Mouse (Mus musculus) hindbrain, embryonic 12.5 days (tissue): ENCODE results near the gene Mgat5b. TPM values are rescaled to one million over a fixed set of nuclear protein-coding genes. Genes with fewer than 3 reads are reported as not detected.
A peak's percentile ranks its signal among the peaks of the same experiment; 100 is the strongest.

Experiments
- ATAC-seq: fragments of 200-750 bp; cut with Nextera tagmentation; 2 replicates; pipeline ENCODE4 v1.8.0; 2017; ENCODE audit warnings: moderate TSS enrichment; ENCODE audit not compliant: low FRiP score
- H3K27ac ChIP-seq: fragments of 300-500 bp; sonication (generic); 2 replicates; pipeline ENCODE4 v1.5.1; 2016; ENCODE audit warnings: mild to moderate bottlenecking
- H3K27me3 ChIP-seq: fragments of 300-500 bp; sonication (generic); 2 replicates; pipeline ENCODE4 v1.6.1; 2016; ENCODE audit warnings: mild to moderate bottlenecking
- H3K36me3 ChIP-seq: fragments of 300-500 bp; sonication (generic); 2 replicates; pipeline ENCODE4 v1.6.1; 2016; ENCODE audit warnings: mild to moderate bottlenecking
- H3K4me1 ChIP-seq: fragments of 300-500 bp; sonication (generic); 2 replicates; pipeline ENCODE4 v1.6.1; 2016
- H3K4me2 ChIP-seq: fragments of 300-500 bp; sonication (generic); replicated peaks from 2 replicates; pipeline ENCODE4 v1.6.1; 2016; ENCODE audit warnings: mild to moderate bottlenecking
- H3K4me3 ChIP-seq: fragments of 300-500 bp; sonication (generic); 2 replicates; pipeline ENCODE4 v1.5.1; 2016; ENCODE audit warnings: mild to moderate bottlenecking
- H3K9ac ChIP-seq: fragments of 300-500 bp; sonication (generic); 2 replicates; pipeline ENCODE4 v1.6.1; 2016; ENCODE audit warnings: mild to moderate bottlenecking, moderate library complexity
- H3K9me3 ChIP-seq: fragments of 300-500 bp; sonication (generic); replicated peaks from 2 replicates; pipeline ENCODE4 v1.6.1; 2016; ENCODE audit warnings: mild to moderate bottlenecking
- WGBS: fragments of 180-500 bp; shearing (Covaris S2); methylation state at CpG from one replicate; pipeline ENCODE4 v1.1.7; 2016; 5-methylcytosine and 5-hydroxymethylcytosine counted together
- polyA plus RNA-seq: library from polyadenylated mRNA; unstranded; fragments of >200 nt; fragmentation: Nextera tagmentation; extraction: Ambion mirVana; gene quantifications from 2 replicates; pipeline ENCODE4 v1.2.1, GENCODE M21; 2016

The Mgat5b gene
- polyA plus RNA-seq, 1 experiment from 2014 or later, result 23.8 TPM

DNA sequence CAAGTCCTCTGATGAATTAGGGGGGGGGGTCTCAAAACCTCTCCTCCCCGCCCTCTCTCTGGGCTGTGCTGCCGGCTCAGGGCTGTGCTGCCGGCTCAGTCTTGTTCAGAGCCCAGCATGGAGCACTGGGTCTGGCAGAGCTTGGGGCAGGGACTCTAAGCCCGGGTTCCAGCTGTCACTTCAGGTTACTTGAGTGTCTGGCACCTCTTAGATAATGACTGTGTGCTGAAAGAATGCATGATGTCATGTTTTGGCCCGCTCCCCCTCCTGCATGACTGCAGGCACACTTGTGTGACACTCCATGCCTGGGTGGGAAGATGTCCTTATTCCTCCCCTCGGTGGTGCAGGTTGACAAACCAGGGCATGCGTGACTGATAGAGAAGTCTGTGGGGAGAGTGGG is 3.4 kb downstream of the Mgat5b start:
- WGBS, result 38% methylated on average over 7 of the region's 7 CpGs
- no peak for ATAC-seq
- peaks cover 25% of the 10 kb centered on the region for H3K27me3 ChIP-seq
- H3K4me3 ChIP-seq, result peak overlapping the region; percentile 5
- peaks cover 36% of the 10 kb centered on the region for H3K36me3 ChIP-seq
- 0 out of 2 replicates have a peak overlapping the region, but pooled peaks have one; percentile 36 for H3K27ac ChIP-seq
- peaks cover 52% of the 10 kb centered on the region for H3K4me1 ChIP-seq
- H3K4me2 ChIP-seq, result peak overlapping the region; percentile 87
- peak overlapping the region; percentile 32; the same call in 1 of the 2 replicates for H3K9ac ChIP-seq
- no peaks in the 10 kb centered on the region for H3K9me3 ChIP-seq

DNA sequence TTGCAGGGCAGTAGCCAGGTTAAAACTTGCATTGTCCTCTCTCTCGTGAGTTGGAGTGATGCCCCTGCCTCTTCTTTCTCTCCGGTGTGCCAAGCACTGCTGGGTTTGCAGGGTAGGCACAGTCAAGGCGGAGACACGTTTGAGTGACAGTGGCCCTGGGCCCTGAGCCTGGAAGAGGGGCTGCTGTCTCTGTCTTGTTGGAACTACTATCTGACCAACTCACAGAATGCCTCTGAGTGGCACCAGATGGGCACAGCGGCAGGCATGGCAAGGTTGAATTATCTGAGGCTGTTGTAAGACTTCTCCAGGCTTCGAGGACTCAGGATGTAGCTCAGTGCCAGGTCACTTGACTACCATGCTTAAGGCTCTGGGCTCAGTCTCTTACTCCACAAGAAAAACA is 9.4 kb downstream of the Mgat5b start:
- Histone ChIP-seq H3K4me2 (no peak overlapping the region), H3K9me3 (no peaks in the 10 kb centered on the region), H3K36me3 (peaks cover 64% of the 10 kb centered on the region), H3K27ac (no peak overlapping the region), H3K4me1 (peaks cover 7% of the 10 kb centered on the region), H3K27me3 (no peaks in the 10 kb centered on the region), H3K9ac (no peak overlapping the region), H3K4me3 (no peak overlapping the region)
- 90% methylated on average over 6 of the region's 6 CpGs for WGBS
- ATAC-seq, result no peak

DNA sequence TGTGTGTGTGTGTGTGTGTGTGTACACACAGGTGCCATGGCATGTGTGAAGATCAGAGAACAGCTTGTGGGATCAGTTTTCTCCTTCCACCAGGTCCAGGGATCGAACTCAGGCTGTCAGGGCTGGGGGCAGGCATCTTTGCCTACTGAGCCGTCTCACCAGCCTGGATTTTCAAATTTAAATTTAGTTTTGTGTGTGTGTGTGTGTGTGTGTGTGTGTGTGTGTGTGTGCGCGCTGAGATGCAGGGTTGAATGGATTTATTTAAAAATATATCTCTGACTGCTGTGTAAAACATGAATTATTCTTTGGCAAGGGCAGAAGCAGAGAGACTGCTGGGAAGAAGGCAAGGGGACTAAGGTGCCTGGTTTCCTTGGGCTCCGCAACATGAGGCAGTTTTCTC is 16.2 kb downstream of the Mgat5b start:
- peak overlapping the region; percentile 60 for H3K27ac ChIP-seq
- H3K9me3 ChIP-seq, result no peaks in the 10 kb centered on the region
- peaks cover 49% of the 10 kb centered on the region for H3K4me1 ChIP-seq
- H3K4me3 ChIP-seq, result no peak overlapping the region
- H3K9ac ChIP-seq, result no peak overlapping the region
- 82% methylated on average over 5 of the region's 5 CpGs for WGBS
- H3K4me2 ChIP-seq, result no peak overlapping the region
- no peak for ATAC-seq
- H3K27me3 ChIP-seq, result no peaks in the 10 kb centered on the region
- H3K36me3 ChIP-seq, result peaks cover 41% of the 10 kb centered on the region

DNA sequence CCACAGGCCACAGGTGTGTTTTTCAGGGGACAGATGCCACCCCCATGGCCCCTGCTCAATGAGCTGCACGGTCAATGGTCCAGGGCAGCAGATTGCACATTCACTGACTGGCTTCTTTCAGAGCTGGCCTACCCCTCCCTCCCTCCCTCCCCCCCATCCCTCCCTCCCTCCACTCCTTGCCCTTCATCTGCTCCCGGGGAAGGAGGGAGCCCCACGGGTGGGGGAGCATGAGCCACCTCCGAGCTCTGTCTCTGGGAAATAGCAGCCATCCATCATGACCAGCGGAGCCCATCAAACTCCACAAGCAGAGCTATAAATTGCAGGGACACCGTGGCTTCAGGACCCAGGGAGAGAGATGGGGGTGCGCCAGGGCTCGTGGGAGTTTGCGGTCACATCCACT is 16.7 kb downstream of the Mgat5b start:
- peak overlapping the region; percentile 60 for H3K27ac ChIP-seq
- no peaks in the 10 kb centered on the region for H3K9me3 ChIP-seq
- no peak overlapping the region for H3K4me2 ChIP-seq
- no peak overlapping the region for H3K9ac ChIP-seq
- no peaks in the 10 kb centered on the region for H3K27me3 ChIP-seq
- ATAC-seq, result peak; percentile 59
- WGBS, result 22% methylated on average over 9 of the region's 9 CpGs
- H3K4me3 ChIP-seq, result no peak overlapping the region
- peaks cover 53% of the 10 kb centered on the region for H3K4me1 ChIP-seq
- peaks cover 41% of the 10 kb centered on the region for H3K36me3 ChIP-seq

DNA sequence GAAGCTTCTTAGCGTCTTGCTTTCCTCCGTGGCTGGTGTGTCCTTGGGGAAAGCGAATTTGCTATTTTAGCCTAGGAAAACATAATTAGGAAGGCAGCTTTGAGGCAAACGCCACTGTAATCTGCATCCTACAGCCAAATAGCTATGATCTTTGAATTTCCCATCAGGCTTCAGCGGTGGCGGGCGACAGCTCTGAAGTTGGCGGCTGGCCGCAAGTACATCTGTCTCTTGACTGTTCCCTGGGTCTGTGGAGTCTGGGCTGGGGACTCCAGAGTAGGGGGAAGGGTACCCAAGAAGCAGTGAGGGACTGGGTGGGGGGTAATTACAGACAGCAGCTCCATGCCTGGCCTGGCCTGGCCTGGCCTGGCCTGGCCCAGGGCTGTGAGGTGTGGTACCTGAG is 17.3 kb downstream of the Mgat5b start:
- H3K4me3 ChIP-seq, result no peak overlapping the region
- no peak overlapping the region for H3K4me2 ChIP-seq
- peak overlapping the region; percentile 60 for H3K27ac ChIP-seq
- no peaks in the 10 kb centered on the region for H3K9me3 ChIP-seq
- H3K4me1 ChIP-seq, result peaks cover 53% of the 10 kb centered on the region
- no peaks in the 10 kb centered on the region for H3K27me3 ChIP-seq
- 67% methylated on average over 9 of the region's 9 CpGs for WGBS
- no peak for ATAC-seq
- H3K36me3 ChIP-seq, result peaks cover 37% of the 10 kb centered on the region
- no peak overlapping the region for H3K9ac ChIP-seq

DNA sequence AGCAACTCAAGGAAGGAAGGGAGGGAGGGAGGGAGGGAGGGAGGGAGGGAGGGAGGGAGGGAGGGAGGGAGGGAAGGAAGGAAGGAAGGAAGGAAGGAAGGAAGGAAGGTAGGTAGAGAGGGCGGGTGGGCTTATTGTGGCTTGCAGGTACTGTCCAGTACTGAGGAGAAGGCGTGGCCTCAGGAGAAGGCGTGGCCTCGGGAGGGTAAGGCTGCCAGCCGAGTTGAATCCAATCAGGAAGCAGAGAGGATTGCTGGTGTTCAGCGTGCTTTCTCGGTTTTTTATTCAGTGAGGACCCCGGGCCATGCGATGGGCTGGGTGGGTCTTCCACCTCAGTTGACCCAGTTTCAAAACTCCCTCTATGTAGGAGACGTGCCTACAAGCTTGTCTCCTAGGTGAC is 18.5 kb downstream of the Mgat5b start:
- Histone ChIP-seq H3K27ac (0 out of 2 replicates have a peak overlapping the region, but pooled peaks have one; percentile 12), H3K4me3 (no peak overlapping the region), H3K4me2 (no peak overlapping the region), H3K4me1 (peaks cover 53% of the 10 kb centered on the region), H3K36me3 (peaks cover 28% of the 10 kb centered on the region), H3K9ac (no peak overlapping the region), H3K27me3 (no peaks in the 10 kb centered on the region), H3K9me3 (no peaks in the 10 kb centered on the region)
- WGBS, result 31% methylated on average over 10 of the region's 10 CpGs
- ATAC-seq, result no peak

DNA sequence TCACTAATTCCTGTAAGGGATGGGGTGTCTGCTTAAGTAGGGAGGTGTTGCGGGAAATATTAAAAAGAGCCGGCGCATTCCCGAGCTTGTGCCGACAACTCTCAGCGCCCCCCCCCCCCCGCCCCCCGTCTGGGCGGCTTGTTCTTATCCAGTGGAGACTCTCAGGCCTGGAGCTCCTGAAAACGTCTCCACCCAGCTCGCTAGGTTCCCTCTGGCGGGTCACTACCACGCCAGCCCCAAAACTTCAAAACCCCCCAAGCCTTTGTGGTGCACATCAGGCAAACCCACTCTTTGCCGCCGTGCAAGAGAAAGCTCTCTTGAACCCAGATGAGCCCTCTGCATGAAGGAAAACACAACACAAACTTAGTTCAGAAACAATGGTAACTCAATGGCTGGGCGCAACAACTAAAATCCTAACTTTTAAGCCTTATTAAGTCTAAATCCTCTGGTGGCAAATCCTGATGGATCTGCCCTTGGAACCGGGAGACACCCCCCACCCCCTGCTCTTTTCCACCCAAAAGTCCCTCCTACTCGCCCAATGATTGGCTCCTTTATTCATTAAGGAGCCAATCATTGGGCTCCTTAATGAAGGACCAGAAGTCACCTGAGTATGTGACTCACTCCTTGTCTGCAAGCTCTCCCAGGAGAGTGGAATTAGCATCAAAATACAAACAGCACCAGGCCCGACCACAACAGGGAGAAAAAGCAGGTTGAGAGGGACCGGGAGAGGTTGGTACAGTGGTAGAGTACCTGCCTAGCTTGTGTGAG is 21.6 kb downstream of the Mgat5b start:
- H3K4me3 ChIP-seq, result peak overlapping the region; percentile 14
- H3K27me3 ChIP-seq, result no peaks in the 10 kb centered on the region

DNA sequence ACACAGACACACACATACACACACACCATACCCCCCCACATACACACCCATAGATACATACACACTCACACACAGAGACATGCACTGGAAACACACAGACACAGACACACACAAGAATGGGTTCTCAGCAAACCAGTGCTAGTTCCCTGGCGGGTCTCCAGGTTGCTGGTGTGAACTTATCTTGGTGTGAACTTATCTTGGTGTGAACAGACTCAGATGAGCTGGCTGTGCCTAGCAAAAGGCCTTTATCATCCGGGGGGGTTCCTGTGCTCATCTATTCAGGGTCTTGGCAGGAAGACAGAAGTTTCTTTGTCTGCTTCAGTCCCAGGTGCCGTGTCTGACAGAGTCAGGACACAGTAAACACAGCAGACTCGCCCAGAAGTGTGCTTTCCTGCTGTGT is 25.7 kb downstream of the Mgat5b start:
- Histone ChIP-seq H3K36me3 (peaks cover 45% of the 10 kb centered on the region), H3K4me2 (no peak overlapping the region), H3K27ac (no peak overlapping the region), H3K9me3 (no peaks in the 10 kb centered on the region), H3K4me1 (peaks cover 7% of the 10 kb centered on the region), H3K9ac (no peak overlapping the region), H3K4me3 (no peak overlapping the region), H3K27me3 (no peaks in the 10 kb centered on the region)
- no peak for ATAC-seq
- 62% methylated on average over 4 of the region's 4 CpGs for WGBS

More for the DNA sequence above, 21.6 kb downstream of the Mgat5b start:
- WGBS, result 10% methylated on average over 20 of the region's 20 CpGs
- H3K27ac ChIP-seq, result no peak overlapping the region
- peaks cover 16% of the 10 kb centered on the region for H3K36me3 ChIP-seq
- H3K4me2 ChIP-seq, result peak overlapping the region; percentile 39
- H3K4me1 ChIP-seq, result peaks cover 42% of the 10 kb centered on the region
- H3K9ac ChIP-seq, result no peak overlapping the region
- H3K9me3 ChIP-seq, result no peaks in the 10 kb centered on the region
- ATAC-seq, result no peak

DNA sequence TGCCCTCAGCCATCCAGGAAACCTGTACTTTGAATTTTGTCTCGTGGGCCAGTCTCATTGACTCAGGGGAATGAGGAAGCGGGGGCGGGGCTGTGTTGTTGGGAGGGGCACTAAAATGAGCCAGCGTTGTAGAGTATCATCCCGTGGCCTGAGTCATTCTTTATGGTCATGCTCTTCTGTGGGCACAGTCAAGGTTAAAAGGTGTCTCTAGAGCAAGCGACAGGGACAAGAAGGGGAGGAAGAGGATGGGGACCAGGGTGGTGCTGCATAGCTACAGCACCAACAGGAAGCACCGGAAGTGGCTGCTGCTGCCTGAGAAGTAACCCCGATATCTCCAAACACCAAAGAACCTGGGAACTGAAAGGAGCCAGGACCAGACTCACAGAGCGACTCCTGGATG is 31.2 kb downstream of the Mgat5b start:
- Histone ChIP-seq H3K4me2 (no peak overlapping the region), H3K4me3 (no peak overlapping the region), H3K9me3 (0 out of 2 replicates have a peak, but pooled peaks cover 7% of the 10 kb centered on the region), H3K9ac (no peak overlapping the region), H3K36me3 (peaks cover 85% of the 10 kb centered on the region), H3K27ac (no peak overlapping the region), H3K4me1 (peaks cover 3% of the 10 kb centered on the region; the same call in 1 of the 2 replicates), H3K27me3 (no peaks in the 10 kb centered on the region)
- ATAC-seq, result no peak
- 83% methylated on average over 9 of the region's 9 CpGs for WGBS

DNA sequence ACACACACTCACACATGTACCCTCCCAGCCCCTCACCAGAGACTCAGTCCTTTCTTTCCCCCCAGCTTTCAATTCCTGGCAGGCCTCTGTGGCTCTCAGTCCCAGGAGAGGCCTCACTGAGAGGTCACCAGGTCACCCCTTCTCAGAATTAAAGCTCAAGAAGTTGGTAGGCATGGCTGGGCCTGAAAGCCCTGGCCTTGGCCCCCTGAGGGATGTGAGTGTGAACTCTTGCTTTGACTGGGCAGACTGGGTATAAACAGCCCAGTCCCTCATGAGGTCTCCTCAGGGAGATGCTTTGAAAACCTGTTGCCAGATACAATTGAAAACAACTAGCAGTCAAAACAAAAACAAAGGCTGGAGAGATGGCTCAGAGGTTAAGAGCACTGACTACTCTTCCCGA is 32.8 kb downstream of the Mgat5b start:
- peaks cover 84% of the 10 kb centered on the region for H3K36me3 ChIP-seq
- H3K4me3 ChIP-seq, result no peak overlapping the region
- no peak for ATAC-seq

DNA sequence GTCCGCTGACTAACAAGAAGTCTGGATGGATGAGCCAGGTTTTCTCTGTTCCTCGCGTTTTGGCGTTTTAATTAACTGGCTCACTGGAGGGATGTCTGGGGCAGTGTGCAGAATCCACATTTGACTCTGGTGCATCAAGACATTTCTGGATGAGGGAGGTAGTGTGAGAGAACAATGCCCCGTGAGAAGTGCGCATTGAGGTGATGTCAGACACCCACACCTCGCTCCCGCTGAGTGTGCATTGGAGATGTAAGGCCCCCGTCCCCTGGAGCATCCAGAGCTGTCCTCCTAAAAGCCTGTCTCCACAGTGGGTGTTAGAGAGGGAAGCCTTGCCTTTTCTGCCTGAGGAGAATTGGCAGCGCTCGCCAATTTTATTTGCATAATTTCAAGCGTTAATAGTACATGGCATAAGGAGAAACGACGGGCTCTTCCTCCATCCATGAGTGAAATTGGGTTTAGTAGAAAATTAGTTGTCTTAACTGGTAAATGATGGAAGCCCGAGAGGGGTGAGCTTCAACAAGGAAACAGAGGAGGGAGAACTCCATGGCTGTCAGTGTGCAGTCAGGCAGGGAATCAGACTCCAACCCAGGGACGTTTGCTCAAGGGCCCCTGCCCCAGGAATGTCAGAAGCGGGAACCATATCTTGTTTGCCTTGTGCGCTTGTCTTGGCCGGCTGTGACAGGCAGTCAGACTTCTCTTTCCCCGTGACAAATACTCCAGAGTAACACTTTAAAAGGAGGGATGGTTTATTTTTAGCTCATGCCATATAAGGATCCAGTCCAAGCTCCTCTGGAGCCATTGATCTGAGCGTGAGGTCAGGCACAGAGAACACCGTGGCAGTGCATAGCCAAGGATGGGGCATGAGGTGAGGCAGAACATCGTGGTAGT is 35.8 kb downstream of the Mgat5b start:
- H3K4me2 ChIP-seq, result no peak overlapping the region
- H3K4me3 ChIP-seq, result no peak overlapping the region
- peaks cover 4% of the 10 kb centered on the region; the same call in 1 of the 2 replicates for H3K4me1 ChIP-seq
- ATAC-seq, result peak; percentile 52; the same call in 1 of the 2 replicates
- no peaks in the 10 kb centered on the region for H3K27me3 ChIP-seq
- WGBS, result 72% methylated on average over 23 of the region's 23 CpGs
- H3K36me3 ChIP-seq, result peaks cover 75% of the 10 kb centered on the region
- H3K27ac ChIP-seq, result peak overlapping the region; percentile 74
- no peak overlapping the region for H3K9ac ChIP-seq
- 0 out of 2 replicates have a peak, but pooled peaks cover 7% of the 10 kb centered on the region for H3K9me3 ChIP-seq

More for the DNA sequence above, 32.8 kb downstream of the Mgat5b start:
- WGBS, result 15% methylated on average over 1 of the region's 1 CpGs
- H3K27me3 ChIP-seq, result no peaks in the 10 kb centered on the region
- H3K4me2 ChIP-seq, result no peak overlapping the region
- no peak overlapping the region for H3K9ac ChIP-seq
- H3K9me3 ChIP-seq, result 0 out of 2 replicates have a peak, but pooled peaks cover 7% of the 10 kb centered on the region
- no peak overlapping the region for H3K27ac ChIP-seq
- H3K4me1 ChIP-seq, result peaks cover 4% of the 10 kb centered on the region; the same call in 1 of the 2 replicates

DNA sequence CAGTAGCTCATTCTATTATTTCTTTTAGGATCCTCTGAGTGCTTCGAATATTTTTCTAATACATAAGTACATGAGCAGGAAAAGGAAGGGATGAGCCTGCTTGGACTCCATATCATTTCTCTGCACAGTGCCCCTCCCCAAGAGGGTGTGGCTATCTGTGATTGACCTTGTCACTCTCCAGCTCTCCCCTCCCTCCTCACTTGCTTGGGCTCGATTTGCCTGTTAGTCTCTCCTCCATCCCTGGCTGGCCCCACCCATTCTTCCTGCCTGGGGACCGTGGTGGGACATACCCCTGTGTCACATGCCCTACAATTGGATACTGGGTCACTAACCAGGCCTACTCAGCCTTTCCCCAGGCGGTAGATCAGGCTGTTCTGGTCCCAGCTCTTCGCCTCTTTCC is 39.9 kb downstream of the Mgat5b start:
- Histone ChIP-seq H3K4me2 (no peak overlapping the region), H3K27ac (no peak overlapping the region), H3K4me1 (peaks cover 7% of the 10 kb centered on the region), H3K27me3 (no peaks in the 10 kb centered on the region), H3K9me3 (no peaks in the 10 kb centered on the region), H3K9ac (no peak overlapping the region), H3K4me3 (no peak overlapping the region), H3K36me3 (peaks cover 59% of the 10 kb centered on the region)
- 52% methylated on average over 5 of the region's 5 CpGs for WGBS
- ATAC-seq, result no peak
